Mouse (Mus musculus): ENCODE measurements around the gene Smurf2. TPM values are rescaled to one million over a fixed set of nuclear protein-coding genes. Genes with fewer than 3 reads are reported as not detected.

Gene Smurf2
- not detected in 2 replicates for polyA plus RNA-seq (2012; ENCODE audit: insufficient read depth, insufficient read length, low replicate concordance, missing spikeins)

- TF ChIP-seq POLR2A (IDR thresholded peaks at IDR 0.05; ENCODE audit: insufficient read depth, low read depth, low read length) = peak; percentile 95
- TF ChIP-seq CTCF (IDR thresholded peaks at IDR 0.05; ENCODE audit: insufficient read depth, low read depth, low read length) = no peak
Measured at GRCm38 (mm10) chr11:106920551-106921379, at the start of gene Smurf2. Gene Smurf2, minus strand, starts transcription at chr11:106920715.

GRCm38 (mm10) chr11:106969798-106970197 is 49.3 kb upstream of the Smurf2 start:
- no peak overlapping the region for H3K27ac ChIP-seq (ENCODE audit: insufficient read depth, low read depth, low read length)
- 96% methylated on average over 8 of the region's 8 CpGs for WGBS
- no peaks in the 10 kb centered on the region for H3K4me1 ChIP-seq (ENCODE audit: control insufficient read depth, insufficient read depth, low read length)
- no peak overlapping the region for H3K4me3 ChIP-seq (ENCODE audit: insufficient read depth, low read depth, low read length)
- TF ChIP-seq POLR2A (IDR thresholded peaks at IDR 0.05; ENCODE audit: insufficient read depth, low read depth, low read length) (no peak), CTCF (IDR thresholded peaks at IDR 0.05; ENCODE audit: insufficient read depth, low read depth, low read length) (no peak)

More at GRCm38 (mm10) chr11:106920551-106921379, at the start of gene Smurf2:
- WGBS = 3% methylated on average over 63 of the region's 72 CpGs
- Histone ChIP-seq H3K4me3 (ENCODE audit: insufficient read depth, low read depth, low read length) (peak within 1 kb of the TSS; percentile 94), H3K4me1 (ENCODE audit: control insufficient read depth, insufficient read depth, low read length) (peaks cover 3% of the 10 kb centered on the region; the same call in 1 of the 2 replicates), H3K27ac (ENCODE audit: insufficient read depth, low read depth, low read length) (peak within 1 kb of the TSS; percentile 53)

- no peak overlapping the region for H3K4me3 ChIP-seq (ENCODE audit: insufficient read depth, low read depth, low read length)
- H3K4me1 ChIP-seq (ENCODE audit: control insufficient read depth, insufficient read depth, low read length) = no peaks in the 10 kb centered on the region
- TF ChIP-seq CTCF (IDR thresholded peaks at IDR 0.05; ENCODE audit: insufficient read depth, low read depth, low read length) = no peak
- TF ChIP-seq POLR2A (IDR thresholded peaks at IDR 0.05; ENCODE audit: insufficient read depth, low read depth, low read length) = no peak
- H3K27ac ChIP-seq (ENCODE audit: insufficient read depth, low read depth, low read length) = no peak overlapping the region
- 74% methylated on average over 10 of the region's 10 CpGs for WGBS
Measured at GRCm38 (mm10) chr11:106967630-106968029, 47.1 kb upstream of the Smurf2 start.

GRCm38 (mm10) chr11:106965881-106966280 is 45.4 kb upstream of the Smurf2 start:
- Histone ChIP-seq H3K4me1 (ENCODE audit: control insufficient read depth, insufficient read depth, low read length) (no peaks in the 10 kb centered on the region), H3K27ac (ENCODE audit: insufficient read depth, low read depth, low read length) (no peak overlapping the region), H3K4me3 (ENCODE audit: insufficient read depth, low read depth, low read length) (no peak overlapping the region)
- WGBS = 92% methylated on average over 4 of the region's 4 CpGs
- no peak for TF ChIP-seq POLR2A (IDR thresholded peaks at IDR 0.05; ENCODE audit: insufficient read depth, low read depth, low read length)
- TF ChIP-seq CTCF (IDR thresholded peaks at IDR 0.05; ENCODE audit: insufficient read depth, low read depth, low read length) = no peak

- TF ChIP-seq CTCF (IDR thresholded peaks at IDR 0.05; ENCODE audit: insufficient read depth, low read depth, low read length) = no peak
- no peak for TF ChIP-seq POLR2A (IDR thresholded peaks at IDR 0.05; ENCODE audit: insufficient read depth, low read depth, low read length)
- H3K27ac ChIP-seq (ENCODE audit: insufficient read depth, low read depth, low read length) = no peak overlapping the region
- no peak overlapping the region for H3K4me3 ChIP-seq (ENCODE audit: insufficient read depth, low read depth, low read length)
- no peaks in the 10 kb centered on the region for H3K4me1 ChIP-seq (ENCODE audit: control insufficient read depth, insufficient read depth, low read length)
- WGBS = 91% methylated on average over 9 of the region's 9 CpGs
Measured at GRCm38 (mm10) chr11:106962310-106962709, 41.8 kb upstream of the Smurf2 start.

GRCm38 (mm10) chr11:106961471-106962081 is 41.1 kb upstream of the Smurf2 start:
- no peak overlapping the region for H3K27ac ChIP-seq (ENCODE audit: insufficient read depth, low read depth, low read length)
- TF ChIP-seq POLR2A (IDR thresholded peaks at IDR 0.05; ENCODE audit: insufficient read depth, low read depth, low read length) (no peak), CTCF (IDR thresholded peaks at IDR 0.05; ENCODE audit: insufficient read depth, low read depth, low read length) (no peak)
- no peak overlapping the region for H3K4me3 ChIP-seq (ENCODE audit: insufficient read depth, low read depth, low read length)
- no peaks in the 10 kb centered on the region for H3K4me1 ChIP-seq (ENCODE audit: control insufficient read depth, insufficient read depth, low read length)
- WGBS = 87% methylated on average over 13 of the region's 13 CpGs

GRCm38 (mm10) chr11:106959121-106959520 is 38.6 kb upstream of the Smurf2 start:
- Histone ChIP-seq H3K27ac (ENCODE audit: insufficient read depth, low read depth, low read length) (no peak overlapping the region), H3K4me3 (ENCODE audit: insufficient read depth, low read depth, low read length) (no peak overlapping the region), H3K4me1 (ENCODE audit: control insufficient read depth, insufficient read depth, low read length) (no peaks in the 10 kb centered on the region)
- WGBS = 90% methylated on average over 5 of the region's 5 CpGs
- TF ChIP-seq CTCF (IDR thresholded peaks at IDR 0.05; ENCODE audit: insufficient read depth, low read depth, low read length) (no peak), POLR2A (IDR thresholded peaks at IDR 0.05; ENCODE audit: insufficient read depth, low read depth, low read length) (no peak)

GRCm38 (mm10) chr11:106958407-106959071 is 38.0 kb upstream of the Smurf2 start:
- Histone ChIP-seq H3K4me1 (ENCODE audit: control insufficient read depth, insufficient read depth, low read length) (no peaks in the 10 kb centered on the region), H3K4me3 (ENCODE audit: insufficient read depth, low read depth, low read length) (no peak overlapping the region), H3K27ac (ENCODE audit: insufficient read depth, low read depth, low read length) (no peak overlapping the region)
- 76% methylated on average over 6 of the region's 6 CpGs for WGBS
- TF ChIP-seq CTCF (IDR thresholded peaks at IDR 0.05; ENCODE audit: insufficient read depth, low read depth, low read length) (no peak), POLR2A (IDR thresholded peaks at IDR 0.05; ENCODE audit: insufficient read depth, low read depth, low read length) (no peak)
